In genomic region chr6:102563431-102563830, GRCm38 (mm10) we compare ENCODE assay signal across 8 mouse cellular contexts. TPM values are rescaled to one million over a fixed set of nuclear protein-coding genes. Genes with fewer than 3 reads are reported as not detected.
DNase-seq lines count a peak whose midpoint lies in the region; ATAC-seq and TF ChIP-seq lines count a peak whose summit lies in the region.

No protein-coding gene starts in this region.

- no peak for TF ChIP-seq EP300 in heart, adult 2 months (IDR thresholded peaks at IDR 0.05; ENCODE audit: insufficient read depth, low read depth, low read length)

- H3K27me3 ChIP-seq in heart, embryonic 14.5 days (ENCODE audit: control insufficient read depth, insufficient read depth, low read length), result peaks cover 18% of the 10 kb centered on the region
- H3K27me3 ChIP-seq in heart, adult 2 months (ENCODE audit: control insufficient read depth, insufficient read depth, low read length), result no peaks in the 10 kb centered on the region
- peaks cover 7% of the 10 kb centered on the region; the same call in 1 of the 2 replicates for H3K27me3 ChIP-seq in hindbrain, embryonic 12.5 days
- peaks cover 2% of the 10 kb centered on the region; the same call in 1 of the 2 replicates for H3K27me3 ChIP-seq in midbrain, embryonic 11.5 days (ENCODE audit: control insufficient read depth, insufficient read depth, low read length)
- H3K27me3 ChIP-seq in kidney, adult 2 months (replicated peaks; ENCODE audit: control insufficient read depth, insufficient read depth, low read length), result no peaks in the 10 kb centered on the region

- H3K9me3 ChIP-seq in heart, embryonic 14.5 days (ENCODE audit: control insufficient read depth, low read length), result no peaks in the 10 kb centered on the region
- H3K9me3 ChIP-seq in hindbrain, embryonic 12.5 days (replicated peaks), result no peaks in the 10 kb centered on the region
- no peaks in the 10 kb centered on the region for H3K9me3 ChIP-seq in midbrain, embryonic 11.5 days (ENCODE audit: control insufficient read depth, low read length)

- no peak for TF ChIP-seq CTCF in heart, adult 2 months (IDR thresholded peaks at IDR 0.05)
- TF ChIP-seq CTCF in kidney, adult 2 months (conservative IDR thresholded peaks at IDR 0.05; ENCODE audit: insufficient read depth, insufficient read length, low read depth, low read length), result no peak

- H3K27ac ChIP-seq in heart, embryonic 14.5 days (replicated peaks in 1 of 2; ENCODE audit: control insufficient read depth in 1 of 2, insufficient read depth in 1 of 2, low read depth in 2 of 2, low read length in 2 of 2), result no peak overlapping the region
- H3K27ac ChIP-seq in heart, adult 2 months, result no peak overlapping the region
- no peak overlapping the region for H3K27ac ChIP-seq in hindbrain, embryonic 12.5 days
- no peak overlapping the region for H3K27ac ChIP-seq in midbrain, embryonic 11.5 days (ENCODE audit: low read depth, low read length)
- no peak overlapping the region for H3K27ac ChIP-seq in kidney, adult 2 months (ENCODE audit: insufficient read depth, low read depth, low read length)

- no peaks in the 10 kb centered on the region for H3K36me3 ChIP-seq in heart, embryonic 14.5 days (ENCODE audit: control insufficient read depth, insufficient read depth, low read length)
- no peaks in the 10 kb centered on the region for H3K36me3 ChIP-seq in heart, adult 2 months (ENCODE audit: control insufficient read depth, insufficient read depth, low read length)
- H3K36me3 ChIP-seq in hindbrain, embryonic 12.5 days, result no peaks in the 10 kb centered on the region
- no peaks in the 10 kb centered on the region for H3K36me3 ChIP-seq in midbrain, embryonic 11.5 days (ENCODE audit: control insufficient read depth, insufficient read depth, low read length)
- no peaks in the 10 kb centered on the region for H3K36me3 ChIP-seq in kidney, adult 2 months (ENCODE audit: control insufficient read depth, insufficient read depth, low read length)

- H3K4me2 ChIP-seq in heart, embryonic 14.5 days (ENCODE audit: low read length), result peak overlapping the region; percentile 82
- peak overlapping the region; percentile 82 for H3K4me2 ChIP-seq in hindbrain, embryonic 12.5 days (replicated peaks)
- peak overlapping the region; percentile 79 for H3K4me2 ChIP-seq in midbrain, embryonic 11.5 days

- no peak for DNase-seq in heart, adult 2 months
- DNase-seq in brain, adult 2 months (ENCODE audit: low read depth, low spot score), result peak; percentile 52
- DNase-seq in midbrain, embryonic 11.5 days (ENCODE audit: low spot score, missing footprints), result peak; percentile 90
- no peak for DNase-seq in ovary, postnatal 14 days (ENCODE audit: low spot score)
- no peak for DNase-seq in left cerebral cortex, adult 8-10 months (ENCODE audit: low spot score in 2 of 2)
- DNase-seq in kidney, adult 2 months, result no peak

- peak overlapping the region; percentile 42 for H3K9ac ChIP-seq in heart, embryonic 14.5 days (ENCODE audit: low read length)
- H3K9ac ChIP-seq in heart, adult 2 months (ENCODE audit: low read depth, low read length), result no peak overlapping the region
- peak overlapping the region; percentile 61; the same call in 1 of the 2 replicates for H3K9ac ChIP-seq in hindbrain, embryonic 12.5 days
- H3K9ac ChIP-seq in midbrain, embryonic 11.5 days (ENCODE audit: low read length), result peak overlapping the region; percentile 64; the same call in 1 of the 2 replicates

- 14% methylated on average over 7 of the region's 7 CpGs for WGBS in heart, embryonic 14.5 days
- 11% methylated on average over 7 of the region's 7 CpGs for WGBS in heart, adult 2 months
- 9% methylated on average over 7 of the region's 7 CpGs for WGBS in hindbrain, embryonic 12.5 days
- 8% methylated on average over 7 of the region's 7 CpGs for WGBS in midbrain, embryonic 11.5 days
- 4% methylated on average over 7 of the region's 7 CpGs for WGBS in kidney, adult 2 months

- no peaks in the 10 kb centered on the region for H3K4me1 ChIP-seq in heart, embryonic 14.5 days (ENCODE audit: control insufficient read depth in 2 of 2, insufficient read depth in 2 of 2, low read length in 2 of 2)
- no peaks in the 10 kb centered on the region for H3K4me1 ChIP-seq in heart, adult 2 months (ENCODE audit: control insufficient read depth, insufficient read depth, low read length)
- peaks cover 8% of the 10 kb centered on the region; the same call in 1 of the 2 replicates for H3K4me1 ChIP-seq in hindbrain, embryonic 12.5 days
- peaks cover 4% of the 10 kb centered on the region; the same call in 1 of the 2 replicates for H3K4me1 ChIP-seq in midbrain, embryonic 11.5 days (ENCODE audit: control insufficient read depth, insufficient read depth, low read length)
- H3K4me1 ChIP-seq in kidney, adult 2 months (ENCODE audit: control insufficient read depth, insufficient read depth, low read length), result no peaks in the 10 kb centered on the region

- H3K4me3 ChIP-seq in heart, embryonic 14.5 days (ENCODE audit: control insufficient read depth in 1 of 2, insufficient read depth in 1 of 2, low read depth in 1 of 2, low read length in 2 of 2), result peak overlapping the region; percentile 45 to 47; a peak in 3 of 4 replicates
- no peak overlapping the region for H3K4me3 ChIP-seq in heart, adult 2 months
- H3K4me3 ChIP-seq in hindbrain, embryonic 12.5 days, result peak overlapping the region; percentile 57
- H3K4me3 ChIP-seq in midbrain, embryonic 11.5 days (ENCODE audit: low read depth, low read length), result peak overlapping the region; percentile 50
- H3K4me3 ChIP-seq in kidney, adult 2 months (ENCODE audit: insufficient read depth, low read depth, low read length), result no peak overlapping the region

- no peak for ATAC-seq in heart, embryonic 14.5 days (ENCODE audit: insufficient number of reproducible peaks, insufficient read depth, low FRiP score, low read depth)
- ATAC-seq in hindbrain, embryonic 12.5 days (ENCODE audit: low FRiP score), result no peak
- no peak for ATAC-seq in midbrain, embryonic 11.5 days (ENCODE audit: low FRiP score)

- no peaks in the 10 kb centered on the region for H3K79me2 ChIP-seq in heart, adult 2 months (replicated peaks; ENCODE audit: control insufficient read depth, insufficient read depth, low read length)

- intact Hi-C loops in heart, adult 2 months (cut with DNase I), result loop anchor here (5.0 kb wide), 1 partner anchor 391 kb away; no protein-coding TSS in a partner anchor

- no peak for TF ChIP-seq POLR2A in heart, adult 2 months (IDR thresholded peaks at IDR 0.05; ENCODE audit: insufficient read depth, low read depth, low read length)
- TF ChIP-seq POLR2A in kidney, adult 2 months (IDR thresholded peaks at IDR 0.05; ENCODE audit: low read depth, low read length), result no peak

RNA-seq across cellular contexts. Expression of gene Cntn3, which starts 9.5 kb away (rescaled TPM):
- polyA plus RNA-seq in heart, embryonic 14.5 days (2014; fragmentation: Nextera tagmentation; extraction: Ambion mirVana), result 0.38 and 0.39 TPM in 2 replicates
- not detected for total RNA-seq in heart, adult 2 months (2021)
- polyA plus RNA-seq in heart, adult 2 months (2012; rRNA removed), result 0.03 and 0.04 TPM in 2 replicates
- polyA plus RNA-seq in hindbrain, embryonic 12.5 days (2016; fragmentation: Nextera tagmentation; extraction: Ambion mirVana), result 2.3 and 2.8 TPM in 2 replicates
- 0.98 and 1.4 TPM in 2 replicates for polyA plus RNA-seq in midbrain, embryonic 11.5 days (2014; fragmentation: Nextera tagmentation; extraction: Ambion mirVana)
- 10 to 100 TPM; 23.2 to 26.5 (median 24.5) TPM for total RNA-seq in left cerebral cortex, adult 8-10 months (2022)
- polyA plus RNA-seq in kidney, adult 2 months (2012; rRNA removed), result 0.03 and 0.06 TPM in 2 replicates

Comparison
In these comparisons a context has a peak if more than half of its experiments do, and no peak if none do; other contexts are left out.
1. H3K4me3 ChIP-seq: peak in heart, embryonic 14.5 days (2 of 2), hindbrain, embryonic 12.5 days (single experiment) and midbrain, embryonic 11.5 days (single experiment); none in heart, adult 2 months (single experiment) and kidney, adult 2 months (single experiment).
2. DNase-seq: peak in brain, adult 2 months (single experiment) and midbrain, embryonic 11.5 days (single experiment); none in heart, adult 2 months (0 of 2), ovary, postnatal 14 days (single experiment), left cerebral cortex, adult 8-10 months (0 of 2) and kidney, adult 2 months (single experiment).
3. Peak in every context shown above with its lines, with median percentiles within 50 percentile points of each other: H3K4me2 ChIP-seq.